Mouse (Mus musculus): ENCODE measurements at regions not wholly inside any gene's neighbourhood (a gene's known extent, or its start where the extent isn't known, plus 50 kb on each side); places are given as distances from the start of the nearest gene placed in this dataset.

- TF ChIP-seq POLR2A (IDR thresholded peaks at IDR 0.05; ENCODE audit: extremely low read depth, insufficient read depth, low read length) (no peak), CTCF (IDR thresholded peaks at IDR 0.05; ENCODE audit: low read depth, low read length) (no peak)
These were observed 232.0 kb upstream of the Sash1 start for GRCm38 (mm10) chr10:9117648-9118551.
